Mouse (Mus musculus): ENCODE data around the gene Copb2. TPM values are rescaled to one million over a fixed set of nuclear protein-coding genes. Genes with fewer than 3 reads are reported as not detected.

Copb2 gene
- 177 and 181 TPM in 2 replicates for polyA plus RNA-seq (2016; fragmentation: Nextera tagmentation; extraction: Ambion mirVana)

GRCm38 (mm10) chr9:98563137-98564126 is at the start of gene Copb2:
Copb2 (plus strand) TSS chr9:98563721.
- Histone ChIP-seq H3K27me3 (no peaks in the 10 kb centered on the region), H3K4me2 (replicated peaks) (peak within 1 kb of the TSS; percentile 83), H3K27ac (peak within 1 kb of the TSS; percentile 84), H3K9ac (peak within 1 kb of the TSS; percentile 95), H3K4me3 (peak within 1 kb of the TSS; percentile 98), H3K36me3 (peaks cover 6% of the 10 kb centered on the region; the same call in 1 of the 2 replicates), H3K9me3 (no peaks in the 10 kb centered on the region), H3K4me1 (peaks cover 11% of the 10 kb centered on the region)
- peak; percentile 98 for ATAC-seq (ENCODE audit: insufficient number of reproducible peaks, insufficient read depth, low FRiP score, low TSS enrichment)
- WGBS, result under 1% methylated on average over 76 of the region's 76 CpGs

GRCm38 (mm10) chr9:98523872-98524271 is 39.6 kb upstream of the Copb2 start:
- Histone ChIP-seq H3K36me3 (no peaks in the 10 kb centered on the region), H3K4me1 (no peaks in the 10 kb centered on the region), H3K9ac (no peak overlapping the region), H3K4me3 (no peak overlapping the region), H3K9me3 (no peaks in the 10 kb centered on the region), H3K27ac (no peak overlapping the region), H3K4me2 (replicated peaks) (no peak overlapping the region), H3K27me3 (no peaks in the 10 kb centered on the region)
- no peak for ATAC-seq (ENCODE audit: insufficient number of reproducible peaks, insufficient read depth, low FRiP score, low TSS enrichment)
- 72% methylated on average over 2 of the region's 2 CpGs for WGBS

GRCm38 (mm10) chr9:98524786-98525542 is 38.6 kb upstream of the Copb2 start:
- no peaks in the 10 kb centered on the region for H3K27me3 ChIP-seq
- no peak overlapping the region for H3K27ac ChIP-seq
- no peak overlapping the region for H3K4me2 ChIP-seq (replicated peaks)
- no peak for ATAC-seq (ENCODE audit: insufficient number of reproducible peaks, insufficient read depth, low FRiP score, low TSS enrichment)
- H3K4me1 ChIP-seq, result no peaks in the 10 kb centered on the region
- H3K9me3 ChIP-seq, result no peaks in the 10 kb centered on the region
- H3K36me3 ChIP-seq, result no peaks in the 10 kb centered on the region
- H3K4me3 ChIP-seq, result no peak overlapping the region
- no peak overlapping the region for H3K9ac ChIP-seq
- 59% methylated on average over 7 of the region's 7 CpGs for WGBS

GRCm38 (mm10) chr9:98525543-98525924 is 38.0 kb upstream of the Copb2 start:
- no peak overlapping the region for H3K9ac ChIP-seq
- no peak overlapping the region for H3K27ac ChIP-seq
- no peaks in the 10 kb centered on the region for H3K36me3 ChIP-seq
- no peaks in the 10 kb centered on the region for H3K27me3 ChIP-seq
- no peak overlapping the region for H3K4me2 ChIP-seq (replicated peaks)
- no peak overlapping the region for H3K4me3 ChIP-seq
- no peaks in the 10 kb centered on the region for H3K4me1 ChIP-seq
- no peak for ATAC-seq (ENCODE audit: insufficient number of reproducible peaks, insufficient read depth, low FRiP score, low TSS enrichment)
- WGBS, result 63% methylated on average over 7 of the region's 7 CpGs
- H3K9me3 ChIP-seq, result no peaks in the 10 kb centered on the region

- H3K4me3 ChIP-seq, result no peak overlapping the region
- no peak overlapping the region for H3K9ac ChIP-seq
- 86% methylated on average over 7 of the region's 7 CpGs for WGBS
- no peaks in the 10 kb centered on the region for H3K27me3 ChIP-seq
- no peak overlapping the region for H3K4me2 ChIP-seq (replicated peaks)
- no peaks in the 10 kb centered on the region for H3K4me1 ChIP-seq
- no peaks in the 10 kb centered on the region for H3K9me3 ChIP-seq
- no peaks in the 10 kb centered on the region for H3K36me3 ChIP-seq
- no peak for ATAC-seq (ENCODE audit: insufficient number of reproducible peaks, insufficient read depth, low FRiP score, low TSS enrichment)
- H3K27ac ChIP-seq, result no peak overlapping the region
Measured at GRCm38 (mm10) chr9:98527226-98527625, 36.3 kb upstream of the Copb2 start.

GRCm38 (mm10) chr9:98529776-98530175 is 33.7 kb upstream of the Copb2 start:
- Histone ChIP-seq H3K27me3 (no peaks in the 10 kb centered on the region), H3K9me3 (no peaks in the 10 kb centered on the region), H3K27ac (no peak overlapping the region), H3K4me2 (replicated peaks) (no peak overlapping the region), H3K36me3 (no peaks in the 10 kb centered on the region), H3K4me3 (no peak overlapping the region), H3K4me1 (no peaks in the 10 kb centered on the region), H3K9ac (no peak overlapping the region)
- 64% methylated on average over 4 of the region's 4 CpGs for WGBS
- no peak for ATAC-seq (ENCODE audit: insufficient number of reproducible peaks, insufficient read depth, low FRiP score, low TSS enrichment)

GRCm38 (mm10) chr9:98530999-98531398 is 32.5 kb upstream of the Copb2 start:
- H3K4me1 ChIP-seq, result no peaks in the 10 kb centered on the region
- WGBS, result 57% methylated on average over 2 of the region's 2 CpGs
- H3K9me3 ChIP-seq, result no peaks in the 10 kb centered on the region
- no peak overlapping the region for H3K4me3 ChIP-seq
- no peak overlapping the region for H3K27ac ChIP-seq
- ATAC-seq (ENCODE audit: insufficient number of reproducible peaks, insufficient read depth, low FRiP score, low TSS enrichment), result no peak
- no peak overlapping the region for H3K4me2 ChIP-seq (replicated peaks)
- H3K9ac ChIP-seq, result no peak overlapping the region
- H3K36me3 ChIP-seq, result no peaks in the 10 kb centered on the region
- H3K27me3 ChIP-seq, result no peaks in the 10 kb centered on the region

GRCm38 (mm10) chr9:98534675-98535280 is 28.7 kb upstream of the Copb2 start:
- ATAC-seq (ENCODE audit: insufficient number of reproducible peaks, insufficient read depth, low FRiP score, low TSS enrichment), result no peak

GRCm38 (mm10) chr9:98535763-98536162 is 27.8 kb upstream of the Copb2 start:
- no peak overlapping the region for H3K4me2 ChIP-seq (replicated peaks)
- no peak for ATAC-seq (ENCODE audit: insufficient number of reproducible peaks, insufficient read depth, low FRiP score, low TSS enrichment)
- H3K27ac ChIP-seq, result no peak overlapping the region

More at GRCm38 (mm10) chr9:98534675-98535280, 28.7 kb upstream of the Copb2 start:
- 67% methylated on average over 4 of the region's 4 CpGs for WGBS
- Histone ChIP-seq H3K4me1 (no peaks in the 10 kb centered on the region), H3K9me3 (no peaks in the 10 kb centered on the region), H3K4me2 (replicated peaks) (no peak overlapping the region), H3K27ac (no peak overlapping the region), H3K4me3 (no peak overlapping the region), H3K27me3 (no peaks in the 10 kb centered on the region), H3K9ac (no peak overlapping the region), H3K36me3 (no peaks in the 10 kb centered on the region)

GRCm38 (mm10) chr9:98538017-98538712 is 25.4 kb upstream of the Copb2 start:
- Histone ChIP-seq H3K27me3 (no peaks in the 10 kb centered on the region), H3K4me2 (replicated peaks) (peak overlapping the region; percentile 34), H3K27ac (no peak overlapping the region), H3K36me3 (no peaks in the 10 kb centered on the region), H3K4me3 (no peak overlapping the region), H3K9me3 (no peaks in the 10 kb centered on the region), H3K4me1 (no peaks in the 10 kb centered on the region), H3K9ac (0 out of 2 replicates have a peak overlapping the region, but pooled peaks have one; percentile 15)
- no peak for ATAC-seq (ENCODE audit: insufficient number of reproducible peaks, insufficient read depth, low FRiP score, low TSS enrichment)
- 39% methylated on average over 13 of the region's 13 CpGs for WGBS

More at GRCm38 (mm10) chr9:98535763-98536162, 27.8 kb upstream of the Copb2 start:
- Histone ChIP-seq H3K36me3 (no peaks in the 10 kb centered on the region), H3K27me3 (no peaks in the 10 kb centered on the region), H3K9ac (no peak overlapping the region), H3K4me3 (no peak overlapping the region), H3K4me1 (no peaks in the 10 kb centered on the region), H3K9me3 (no peaks in the 10 kb centered on the region)

Measured in embryonic facial prominence, embryonic 12.5 days (tissue).